Comparison of ENCODE assay signal across 8 mouse cellular contexts in genomic region chr10:77878985-77879384, GRCm38 (mm10). TPM values are rescaled to one million over a fixed set of nuclear protein-coding genes. Genes with fewer than 3 reads are reported as not detected.
DNase-seq lines count a peak whose midpoint lies in the region; ATAC-seq and TF ChIP-seq lines count a peak whose summit lies in the region.
"Had no signal": no experiment of that assay in that cellular context is flagged by ENCODE, and none has a peak within 500 bp of the region (broad histone marks: within the 10 kb centered on the region; RNA-seq: fewer than 3 reads in every experiment).

No protein-coding gene starts in this region.

- no peaks in the 10 kb centered on the region for H3K36me3 ChIP-seq in kidney, embryonic 14.5 days (ENCODE audit: control insufficient read depth, insufficient read depth, low read length)
- no peaks in the 10 kb centered on the region for H3K36me3 ChIP-seq in midbrain, embryonic 13.5 days

- TF ChIP-seq CTCF in embryonic fibroblast, embryonic 13.5 days (IDR thresholded peaks at IDR 0.05; ENCODE audit: borderline replicate concordance, insufficient read depth, low read length) = peak; percentile 33; the same call in 1 of the 2 replicates

- H3K9ac ChIP-seq in kidney, embryonic 14.5 days (ENCODE audit: low read depth, low read length) = no peak overlapping the region
- H3K9ac ChIP-seq in midbrain, embryonic 13.5 days (replicated peaks) = no peak overlapping the region

- TF ChIP-seq POLR2A in embryonic fibroblast, embryonic 13.5 days (IDR thresholded peaks at IDR 0.05; ENCODE audit: low read depth, low read length) = no peak

- no peaks in the 10 kb centered on the region for H3K27me3 ChIP-seq in kidney, embryonic 14.5 days (ENCODE audit: control insufficient read depth, insufficient read depth, low read length)
- no peaks in the 10 kb centered on the region for H3K27me3 ChIP-seq in midbrain, embryonic 13.5 days

- no peak overlapping the region for H3K4me2 ChIP-seq in kidney, embryonic 14.5 days (replicated peaks; ENCODE audit: low read depth, low read length)
- H3K4me2 ChIP-seq in midbrain, embryonic 13.5 days (replicated peaks) = no peak overlapping the region

- H3K27ac ChIP-seq in kidney, embryonic 14.5 days (ENCODE audit: low read depth, low read length) = no peak overlapping the region
- H3K27ac ChIP-seq in embryonic fibroblast, embryonic 13.5 days (ENCODE audit: insufficient read depth, low read length) = no peak overlapping the region
- no peak overlapping the region for H3K27ac ChIP-seq in midbrain, embryonic 13.5 days

- H3K4me3 ChIP-seq in kidney, embryonic 14.5 days (ENCODE audit: low read length) = no peak overlapping the region
- no peak overlapping the region for H3K4me3 ChIP-seq in embryonic fibroblast, embryonic 13.5 days (ENCODE audit: insufficient read depth, low read length)
- no peak overlapping the region for H3K4me3 ChIP-seq in midbrain, embryonic 13.5 days (replicated peaks)
- H3K4me3 ChIP-seq: megakaryocyte, embryonic 14.5 days had no signal

- 64% methylated on average over 6 of the region's 6 CpGs for WGBS in kidney, embryonic 14.5 days
- WGBS in midbrain, embryonic 13.5 days = 69% methylated on average over 6 of the region's 6 CpGs

- no peaks in the 10 kb centered on the region for H3K4me1 ChIP-seq in kidney, embryonic 14.5 days (ENCODE audit: control insufficient read depth, insufficient read depth, low read length)
- H3K4me1 ChIP-seq in embryonic fibroblast, embryonic 13.5 days (ENCODE audit: control insufficient read depth, insufficient read depth, low read length) = no peaks in the 10 kb centered on the region
- no peaks in the 10 kb centered on the region for H3K4me1 ChIP-seq in midbrain, embryonic 13.5 days (replicated peaks)

- no peaks in the 10 kb centered on the region for H3K9me3 ChIP-seq in kidney, embryonic 14.5 days (ENCODE audit: control insufficient read depth, low read length)
- H3K9me3 ChIP-seq in midbrain, embryonic 13.5 days = no peaks in the 10 kb centered on the region

- peak; percentile 48 for DNase-seq in kidney, adult 18-20 months
- DNase-seq in urinary bladder, postnatal 25 days (ENCODE audit: low spot score) = peak; percentile 42
- no peak for DNase-seq in urinary bladder, postnatal 10 days (ENCODE audit: low spot score)
- peak; percentile 37 for DNase-seq in thymus, postnatal 25 days

- ATAC-seq in kidney, embryonic 14.5 days (ENCODE audit: low FRiP score, low TSS enrichment) = no peak
- ATAC-seq in midbrain, embryonic 13.5 days = no peak

RNA-seq across cellular contexts. Expression of gene Gm3285, which starts 17.2 kb away (rescaled TPM):
- not detected in 2 replicates for polyA plus RNA-seq in kidney, embryonic 14.5 days (2014; fragmentation: Nextera tagmentation; extraction: Ambion mirVana)
- polyA plus RNA-seq in embryonic fibroblast, embryonic 13.5 days (2011; ENCODE audit: insufficient read length, low read depth, missing spikeins) = not detected in 2 replicates
- polyA plus RNA-seq in midbrain, embryonic 13.5 days (2015; fragmentation: Nextera tagmentation; extraction: Ambion mirVana) = not detected in 2 replicates

RNA-seq across cellular contexts. Expression of gene Lrrc3, which starts 23.4 kb away (rescaled TPM):
- polyA plus RNA-seq in kidney, embryonic 14.5 days (2014; fragmentation: Nextera tagmentation; extraction: Ambion mirVana) = 2.2 and 3.3 TPM in 2 replicates
- 1.8 and 1.9 TPM in 2 replicates for polyA plus RNA-seq in embryonic fibroblast, embryonic 13.5 days (2011; ENCODE audit: insufficient read length, low read depth, missing spikeins)
- 9.8 and 10.3 TPM in 2 replicates for polyA plus RNA-seq in midbrain, embryonic 13.5 days (2015; fragmentation: Nextera tagmentation; extraction: Ambion mirVana)

RNA-seq across cellular contexts. Expression of gene Gm10318, which starts 26.3 kb away (rescaled TPM):
- polyA plus RNA-seq in kidney, embryonic 14.5 days (2014; fragmentation: Nextera tagmentation; extraction: Ambion mirVana) = not detected in 2 replicates
- not detected in 2 replicates for polyA plus RNA-seq in embryonic fibroblast, embryonic 13.5 days (2011; ENCODE audit: insufficient read length, low read depth, missing spikeins)
- not detected in 2 replicates for polyA plus RNA-seq in midbrain, embryonic 13.5 days (2015; fragmentation: Nextera tagmentation; extraction: Ambion mirVana)

RNA-seq across cellular contexts. Expression of gene Gm36176, which starts 32.4 kb away (rescaled TPM):
- not detected in 2 replicates for polyA plus RNA-seq in kidney, embryonic 14.5 days (2014; fragmentation: Nextera tagmentation; extraction: Ambion mirVana)
- not detected in 2 replicates for polyA plus RNA-seq in embryonic fibroblast, embryonic 13.5 days (2011; ENCODE audit: insufficient read length, low read depth, missing spikeins)
- not detected in 2 replicates for polyA plus RNA-seq in midbrain, embryonic 13.5 days (2015; fragmentation: Nextera tagmentation; extraction: Ambion mirVana)

RNA-seq across cellular contexts. Expression of gene Krtap10-10, which starts 43.2 kb away (rescaled TPM):
- not detected in 2 replicates for polyA plus RNA-seq in kidney, embryonic 14.5 days (2014; fragmentation: Nextera tagmentation; extraction: Ambion mirVana)
- not detected in 2 replicates for polyA plus RNA-seq in embryonic fibroblast, embryonic 13.5 days (2011; ENCODE audit: insufficient read length, low read depth, missing spikeins)
- not detected in 2 replicates for polyA plus RNA-seq in midbrain, embryonic 13.5 days (2015; fragmentation: Nextera tagmentation; extraction: Ambion mirVana)
